Mouse (Mus musculus) mature B cell (primary cell): ENCODE results near the gene Irf7.
"Not testable (repeated sequence)": the region's sequence is repeated elsewhere in the genome, so short reads cannot be mapped to it uniquely, and the experiment has no call there.

Source experiments
- in situ Hi-C: fragments of 300-500 bp; cut with MboI; formaldehyde crosslinking; loops from 2 replicates; pipeline ENCODE4 v1.14.3; 2019

Irf7 gene

GRCm38 (mm10) chr7:141275356-141275755 lies 9.1 kb upstream of the Irf7 start:
- in situ Hi-C loops, result no loop called here

- in situ Hi-C loops, result no loop called here
These were observed 4.3 kb upstream of the Irf7 start for GRCm38 (mm10) chr7:141270631-141271030.

- in situ Hi-C loops, result no loop called here
These were observed 2.9 kb upstream of the Irf7 start for GRCm38 (mm10) chr7:141269273-141269545.

GRCm38 (mm10) chr7:141268466-141269272 lies 2.4 kb upstream of the Irf7 start:
- in situ Hi-C loops, result no loop called here

GRCm38 (mm10) chr7:141265411-141265738 lies 906 bp downstream of the Irf7 start:
- in situ Hi-C loops, result no loop called here

GRCm38 (mm10) chr7:141264761-141265410 lies 1.4 kb downstream of the Irf7 start:
- in situ Hi-C loops, result no loop called here

- in situ Hi-C loops, result no loop called here
These were observed 2.1 kb downstream of the Irf7 start for GRCm38 (mm10) chr7:141264041-141264700.

GRCm38 (mm10) chr7:141263640-141264039 lies 2.6 kb downstream of the Irf7 start:
- in situ Hi-C loops, result no loop called here

GRCm38 (mm10) chr7:141261480-141261879 lies 4.8 kb downstream of the Irf7 start:
- in situ Hi-C loops, result no loop called here

GRCm38 (mm10) chr7:141256159-141256558 lies 10.1 kb downstream of the Irf7 start:
- in situ Hi-C loops, result no loop called here

- in situ Hi-C loops, result not testable (repeated sequence)
These were observed 15.8 kb downstream of the Irf7 start for GRCm38 (mm10) chr7:141250486-141250885.

- in situ Hi-C loops, result no loop called here
These were observed 34.7 kb downstream of the Irf7 start for GRCm38 (mm10) chr7:141231551-141231950.

GRCm38 (mm10) chr7:141231111-141231510 lies 35.2 kb downstream of the Irf7 start:
- in situ Hi-C loops, result no loop called here

GRCm38 (mm10) chr7:141230570-141230969 lies 35.7 kb downstream of the Irf7 start:
- in situ Hi-C loops, result no loop called here

- in situ Hi-C loops, result no loop called here
These were observed 36.6 kb downstream of the Irf7 start for GRCm38 (mm10) chr7:141229702-141230101.

- in situ Hi-C loops, result no loop called here
These were observed 37.8 kb downstream of the Irf7 start, which contains the start of gene Phrf1 for GRCm38 (mm10) chr7:141228279-141229067. Phrf1 (plus strand) TSS chr7:141228784.

GRCm38 (mm10) chr7:141227796-141228195 lies 38.5 kb downstream of the Irf7 start:
- in situ Hi-C loops, result no loop called here

- in situ Hi-C loops, result no loop called here
These were observed 39.7 kb downstream of the Irf7 start for GRCm38 (mm10) chr7:141226535-141226934.

GRCm38 (mm10) chr7:141222696-141223215 lies 43.5 kb downstream of the Irf7 start:
- in situ Hi-C loops, result no loop called here

GRCm38 (mm10) chr7:141222126-141222467 lies 44.2 kb downstream of the Irf7 start:
- in situ Hi-C loops, result no loop called here

GRCm38 (mm10) chr7:141221249-141222125 lies 44.8 kb downstream of the Irf7 start:
- in situ Hi-C loops, result no loop called here
